Mouse (Mus musculus) lung, postnatal 36 days (tissue): ENCODE data around the gene Kdm1a.

Source experiments
- DNase-seq: peaks from one replicate; pipeline ENCODE4 v3.0.0; 2022; ENCODE audit warnings: mixed read lengths

Gene Kdm1a

GRCm38 (mm10) chr4:136601476-136601875 lies 1.0 kb downstream of the Kdm1a start:
- DNase-seq, result peak; percentile 53

DNA sequence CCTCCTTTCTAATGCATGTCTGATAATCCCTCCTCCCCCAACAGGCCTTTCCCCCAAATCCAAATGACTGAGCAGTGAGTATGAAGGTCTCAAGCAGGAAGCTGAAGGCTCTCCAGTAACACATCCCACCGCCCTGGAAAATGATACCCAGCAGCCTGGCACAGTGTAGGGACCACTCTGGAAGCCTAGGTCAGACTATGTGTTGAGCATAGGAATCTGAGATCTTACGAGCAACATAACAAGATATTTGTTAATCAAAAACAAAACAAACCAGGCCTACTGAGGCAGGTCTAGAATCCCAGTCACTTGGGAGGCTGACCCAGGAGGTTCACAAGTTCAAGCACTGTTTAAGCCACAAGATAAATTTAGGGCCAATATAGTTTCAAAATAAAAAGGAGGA lies 2.0 kb downstream of the Kdm1a start:
- no peak for DNase-seq

GRCm38 (mm10) chr4:136599869-136600268 lies 2.7 kb downstream of the Kdm1a start:
- DNase-seq, result no peak

GRCm38 (mm10) chr4:136598268-136598876 lies 4.2 kb downstream of the Kdm1a start:
- DNase-seq, result no peak

DNA sequence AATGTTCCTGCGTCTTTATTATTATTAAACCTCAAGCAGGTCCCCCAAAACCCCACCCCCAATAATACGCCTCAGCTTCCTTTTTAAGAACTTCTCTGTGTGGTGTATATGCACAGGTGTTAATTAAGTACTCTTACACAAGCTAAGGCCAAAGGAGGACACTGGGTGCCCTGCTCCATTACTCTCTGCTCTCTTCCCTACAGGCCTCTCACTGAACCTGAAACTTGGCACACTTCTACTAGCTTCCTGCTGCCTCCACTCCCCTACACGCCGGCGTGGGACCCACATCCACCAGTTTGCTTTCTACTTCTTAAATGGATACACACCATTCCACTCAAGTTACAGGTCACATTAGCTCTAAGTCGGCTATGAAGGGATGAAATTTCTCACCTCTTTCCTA lies 7.3 kb downstream of the Kdm1a start:
- no peak for DNase-seq

DNA sequence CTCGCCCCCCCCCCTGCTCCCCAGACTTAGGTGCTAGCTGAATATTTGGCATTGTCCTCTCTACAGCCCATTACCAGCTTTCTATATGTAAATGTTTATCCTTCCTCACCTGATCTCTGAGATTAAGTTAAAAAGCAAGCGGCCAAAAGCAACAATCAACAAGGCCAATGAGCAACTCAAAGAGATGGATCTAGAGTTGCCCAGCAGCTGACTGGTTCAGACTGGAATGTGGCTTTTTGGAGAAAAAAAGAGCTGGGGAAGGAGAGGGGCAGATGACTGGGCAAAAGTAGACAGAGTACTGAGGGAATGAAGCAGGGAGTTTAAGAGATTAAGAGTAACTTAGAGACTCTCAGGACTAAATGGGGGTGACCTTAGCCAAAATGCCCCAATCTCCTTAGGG lies 8.5 kb downstream of the Kdm1a start:
- no peak for DNase-seq

GRCm38 (mm10) chr4:136592111-136592510 lies 10.4 kb downstream of the Kdm1a start:
- DNase-seq, result no peak

DNA sequence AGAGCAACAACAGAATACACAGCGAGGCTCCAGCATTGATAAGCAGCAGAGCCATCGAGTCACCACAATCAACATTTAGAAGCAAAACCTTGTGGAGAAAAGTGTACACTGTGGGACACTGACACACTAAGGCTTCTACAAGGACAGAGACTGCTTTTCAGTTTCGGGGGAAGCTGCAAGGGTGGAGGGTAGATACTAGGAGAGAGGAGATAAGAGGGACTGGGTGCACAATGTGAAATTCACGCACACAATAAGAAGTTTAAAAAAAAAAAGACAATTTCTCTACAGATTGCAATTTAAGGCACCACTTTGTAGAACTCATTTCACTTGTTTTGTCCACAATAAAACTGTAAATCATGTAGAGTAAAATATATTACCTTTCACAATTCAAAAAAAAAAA lies 14.5 kb downstream of the Kdm1a start:
- no peak for DNase-seq

GRCm38 (mm10) chr4:136587221-136587827 lies 15.2 kb downstream of the Kdm1a start:
- DNase-seq, result no peak

- no peak for DNase-seq
Measured at GRCm38 (mm10) chr4:136581885-136582284, 20.6 kb downstream of the Kdm1a start.

DNA sequence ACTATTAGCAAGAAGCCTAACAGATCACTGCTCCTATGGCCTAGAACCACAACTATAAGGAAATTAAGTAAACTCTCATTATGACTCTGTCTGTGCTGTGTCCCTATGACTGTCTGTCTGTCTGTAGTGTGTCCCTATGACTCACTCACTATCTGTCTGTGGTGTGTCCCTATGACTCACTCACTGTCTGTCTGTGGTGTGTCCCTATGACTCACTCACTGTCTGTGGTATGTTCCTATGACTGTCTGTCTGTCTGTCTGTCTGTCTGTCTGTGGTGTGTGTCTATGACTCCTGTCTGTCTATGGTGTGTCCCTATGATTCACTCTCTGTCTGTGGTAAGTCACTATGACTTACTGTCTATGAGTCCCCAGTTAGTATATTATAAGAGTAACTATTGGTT lies 32.5 kb downstream of the Kdm1a start:
- no peak for DNase-seq

- DNase-seq, result no peak
Measured at GRCm38 (mm10) chr4:136568629-136569028, 33.9 kb downstream of the Kdm1a start.

DNA sequence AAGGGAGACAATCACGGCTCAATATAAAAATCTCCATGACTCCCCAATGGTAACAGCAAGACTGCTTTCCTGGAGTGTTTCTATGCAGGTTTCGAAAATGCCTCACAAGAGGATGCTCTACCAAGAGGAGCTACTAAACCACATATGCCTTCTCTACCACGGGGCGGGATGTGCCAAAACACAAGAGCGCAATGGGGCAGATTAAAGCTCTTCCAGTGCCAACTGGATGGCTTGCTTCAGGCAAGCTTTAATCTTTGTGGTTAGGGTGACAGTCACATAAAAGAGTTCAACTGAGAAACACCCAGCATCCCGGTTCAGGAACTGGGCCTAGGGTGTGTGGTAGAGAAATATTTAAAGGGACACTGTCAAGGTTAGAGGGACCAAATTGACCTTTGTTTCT lies 39.8 kb downstream of the Kdm1a start:
- DNase-seq, result no peak

DNA sequence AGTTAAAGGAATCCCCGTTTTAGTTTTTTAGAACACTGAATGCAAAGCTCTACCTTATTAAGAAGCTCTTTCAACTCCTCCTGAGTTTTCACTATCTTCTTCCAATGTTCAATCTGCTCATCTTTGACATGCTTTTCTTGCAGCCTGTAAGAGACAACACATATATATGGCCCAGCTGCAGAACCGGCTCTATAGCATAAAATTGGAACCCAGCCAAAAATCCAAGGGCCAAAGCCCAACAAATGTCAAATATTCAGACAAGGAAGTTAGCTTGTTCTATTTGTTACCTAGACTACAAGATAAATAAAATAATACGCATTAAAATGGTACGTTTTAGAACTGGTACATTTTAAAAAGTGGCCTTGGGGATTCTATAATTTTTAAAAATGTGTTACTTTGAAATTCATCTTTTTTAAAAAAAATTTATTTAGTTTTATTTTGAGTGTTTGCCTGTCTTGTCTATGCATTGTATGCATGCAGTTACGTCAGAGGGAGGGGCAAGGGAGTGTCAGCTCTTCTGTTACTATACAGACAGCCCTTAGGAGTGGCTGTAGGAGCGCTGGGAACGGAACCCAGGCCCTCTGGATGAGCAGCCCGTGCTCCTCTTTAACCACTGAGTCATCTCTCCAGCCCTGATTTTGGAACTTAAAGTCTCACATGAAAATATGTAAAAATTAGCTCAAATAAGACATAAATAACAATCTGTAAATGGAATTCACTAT lies 42.1 kb downstream of the Kdm1a start:
- no peak for DNase-seq

GRCm38 (mm10) chr4:136559690-136560089 lies 42.8 kb downstream of the Kdm1a start:
- DNase-seq, result peak; percentile 34

DNA sequence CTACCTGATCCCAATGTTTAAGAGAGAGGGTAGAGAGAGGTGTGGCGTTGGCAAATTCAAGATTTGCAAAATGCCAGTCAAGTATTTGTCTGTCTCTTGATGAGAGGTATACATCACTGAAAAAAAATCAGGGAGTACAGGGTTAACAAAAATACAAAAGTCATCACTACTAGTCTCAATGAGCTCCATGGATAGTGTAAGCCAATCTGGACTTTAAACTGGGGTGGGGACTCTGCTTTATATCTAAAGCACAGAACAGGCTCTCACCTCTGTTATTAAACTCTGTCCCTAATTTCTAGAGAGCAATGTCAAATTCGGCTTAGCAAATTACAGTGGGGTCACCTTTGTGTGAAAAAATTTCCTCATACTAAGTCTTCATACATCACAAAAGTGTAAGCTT lies 44.9 kb downstream of the Kdm1a start:
- DNase-seq, result no peak

GRCm38 (mm10) chr4:136553108-136553507 lies 49.4 kb downstream of the Kdm1a start:
- DNase-seq, result no peak

DNA sequence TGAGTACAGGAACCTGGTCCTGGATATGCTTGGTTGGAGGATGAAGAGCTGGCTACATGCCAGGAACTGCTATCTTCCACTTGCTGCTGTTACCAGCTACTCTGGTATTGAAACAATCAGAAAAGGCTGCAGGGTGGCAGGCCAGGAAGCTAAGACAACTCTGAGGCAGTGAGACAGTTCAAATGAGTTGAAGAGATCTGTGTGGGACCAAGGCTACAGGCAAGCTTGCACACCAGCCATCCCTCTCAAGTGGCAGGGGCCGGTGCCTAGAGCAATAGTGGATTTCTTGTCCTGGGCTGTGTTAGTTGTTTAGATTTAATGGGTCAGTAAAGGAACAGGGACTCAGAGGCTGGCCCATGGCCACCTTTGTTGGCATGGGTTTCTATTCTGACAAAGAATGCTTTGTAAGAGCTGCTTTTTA lies 54.1 kb downstream of the Kdm1a start:
- DNase-seq, result peak; percentile 27

GRCm38 (mm10) chr4:136547721-136548120 lies 54.8 kb downstream of the Kdm1a start:
- no peak for DNase-seq

GRCm38 (mm10) chr4:136546279-136547045 lies 56.1 kb downstream of the Kdm1a start:
- no peak for DNase-seq

- DNase-seq, result no peak
Measured at GRCm38 (mm10) chr4:136545151-136545550, 57.4 kb downstream of the Kdm1a start.

- peak; percentile 76 for DNase-seq
Measured at GRCm38 (mm10) chr4:136526412-136526811, 76.1 kb downstream of the Kdm1a start.

DNA sequence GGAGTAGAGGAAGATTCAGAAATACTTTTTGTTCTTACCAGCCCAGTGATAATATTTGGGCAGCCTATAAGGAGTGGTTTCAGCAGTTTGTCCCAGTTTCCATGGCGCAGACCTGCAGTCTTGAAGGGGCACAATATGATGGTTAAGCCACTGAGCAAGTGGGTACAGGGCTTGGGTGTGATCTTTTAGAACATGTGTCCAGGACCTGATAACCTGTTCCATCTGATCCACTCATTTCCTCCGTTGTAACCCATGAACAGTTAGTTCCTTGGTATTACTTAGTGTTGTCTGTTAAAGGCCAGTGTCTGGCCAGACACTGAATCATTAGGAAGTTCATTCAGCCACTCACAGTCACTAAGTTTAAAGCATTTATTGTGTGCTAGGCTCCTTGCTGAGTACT lies 78.2 kb downstream of the Kdm1a start:
- no peak for DNase-seq

DNA sequence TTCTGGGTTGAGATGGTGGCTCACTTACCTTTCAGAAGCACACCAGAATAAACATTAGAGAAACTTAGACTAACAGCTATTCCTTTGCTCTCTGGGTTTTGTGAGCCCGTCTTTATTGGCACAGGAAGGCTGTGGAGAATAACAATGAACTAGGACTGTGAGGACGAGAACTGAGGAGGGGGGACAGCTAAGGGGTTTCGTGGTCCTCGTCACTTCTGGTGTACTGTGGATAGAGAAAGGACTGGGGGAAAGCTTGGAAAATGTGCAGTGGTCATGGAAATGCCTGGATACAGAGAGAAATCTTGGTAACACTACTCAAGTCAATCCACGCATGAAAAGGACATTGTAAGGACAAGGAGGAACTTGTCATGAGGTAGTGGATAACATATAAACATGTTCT lies 80.6 kb downstream of the Kdm1a start:
- DNase-seq, result no peak
